Mouse (Mus musculus): Measurements from ENCODE around the gene Chfr. TPM values are rescaled to one million over a fixed set of nuclear protein-coding genes. Genes with fewer than 3 reads are reported as not detected.

The Chfr gene
- total and polyA plus RNA-seq, 2 experiments from 2014 or later, result 19.7 to 56.0 TPM

- no peak overlapping the region for H3K27ac ChIP-seq (ENCODE audit: low read depth)
- no peak for TF ChIP-seq EP300 (IDR thresholded peaks at IDR 0.05; ENCODE audit: low read depth)
- TF ChIP-seq CTCF (IDR thresholded peaks at IDR 0.05; ENCODE audit: low read depth), result no peak
- ATAC-seq (ENCODE audit: insufficient read depth, low read depth) (no peak), DNase-seq (ENCODE audit: low spot score) (no peak)
- 0 out of 2 replicates have a peak, but pooled peaks cover 7% of the 10 kb centered on the region for H3K27me3 ChIP-seq (ENCODE audit: control insufficient read depth, insufficient read depth, low read length)
- H3K4me2 ChIP-seq (ENCODE audit: low read depth, low read length), result no peak overlapping the region
- no peak overlapping the region for H3K4me3 ChIP-seq (ENCODE audit: low read depth, low read length)
- peaks cover 13% of the 10 kb centered on the region for H3K36me3 ChIP-seq (replicated peaks; ENCODE audit: control insufficient read depth, insufficient read depth, low read length)
- peaks cover 25% of the 10 kb centered on the region for H3K4me1 ChIP-seq (ENCODE audit: control insufficient read depth, insufficient read depth)
- 64% methylated on average over 1 of the region's 1 CpGs for WGBS
- no peaks in the 10 kb centered on the region for H3K9me3 ChIP-seq (replicated peaks; ENCODE audit: control insufficient read depth, low read length)
- no peak overlapping the region for H3K9ac ChIP-seq (replicated peaks; ENCODE audit: low read depth, low read length)
Observed at GRCm38 (mm10) chr5:110098991-110099477, 36.6 kb upstream of the Chfr start.

- Histone ChIP-seq H3K9me3 (replicated peaks; ENCODE audit: control insufficient read depth, low read length) (no peaks in the 10 kb centered on the region), H3K4me1 (ENCODE audit: control insufficient read depth, insufficient read depth) (peaks cover 22% of the 10 kb centered on the region), H3K4me2 (ENCODE audit: low read depth, low read length) (peak within 1 kb of the TSS; percentile 62), H3K27ac (ENCODE audit: low read depth) (no peak within 1 kb of the TSS), H3K36me3 (replicated peaks; ENCODE audit: control insufficient read depth, insufficient read depth, low read length) (peaks cover 22% of the 10 kb centered on the region), H3K4me3 (ENCODE audit: low read depth, low read length) (no peak within 1 kb of the TSS), H3K9ac (replicated peaks; ENCODE audit: low read depth, low read length) (no peak within 1 kb of the TSS), H3K27me3 (ENCODE audit: control insufficient read depth, insufficient read depth, low read length) (0 out of 2 replicates have a peak, but pooled peaks cover 7% of the 10 kb centered on the region)
- DNase-seq (ENCODE audit: low spot score) (no peak), ATAC-seq (ENCODE audit: insufficient read depth, low read depth) (no peak)
- 8% methylated on average over 25 of the region's 25 CpGs for WGBS
- no peak for TF ChIP-seq EP300 (IDR thresholded peaks at IDR 0.05; ENCODE audit: low read depth)
- TF ChIP-seq CTCF (IDR thresholded peaks at IDR 0.05; ENCODE audit: low read depth), result no peak
Observed at GRCm38 (mm10) chr5:110099656-110100580, 35.7 kb upstream of the Chfr start, which contains the start of gene Plcxd1. TSS of gene Plcxd1 (plus strand) at chr5:110099969.

GRCm38 (mm10) chr5:110100921-110101631 is 34.6 kb upstream of the Chfr start:
- H3K9me3 ChIP-seq (replicated peaks; ENCODE audit: control insufficient read depth, low read length), result no peaks in the 10 kb centered on the region
- peak overlapping the region; percentile 34 for H3K4me3 ChIP-seq (ENCODE audit: low read depth, low read length)
- H3K27ac ChIP-seq (ENCODE audit: low read depth), result no peak overlapping the region
- TF ChIP-seq EP300 (IDR thresholded peaks at IDR 0.05; ENCODE audit: low read depth), result no peak
- H3K36me3 ChIP-seq (replicated peaks; ENCODE audit: control insufficient read depth, insufficient read depth, low read length), result peaks cover 32% of the 10 kb centered on the region
- ATAC-seq (ENCODE audit: insufficient read depth, low read depth) (peak; percentile 8; the same call in 1 of the 2 replicates), DNase-seq (ENCODE audit: low spot score) (no peak)
- 0 out of 2 replicates have a peak, but pooled peaks cover 7% of the 10 kb centered on the region for H3K27me3 ChIP-seq (ENCODE audit: control insufficient read depth, insufficient read depth, low read length)
- peak overlapping the region; percentile 62 for H3K4me2 ChIP-seq (ENCODE audit: low read depth, low read length)
- peaks cover 22% of the 10 kb centered on the region for H3K4me1 ChIP-seq (ENCODE audit: control insufficient read depth, insufficient read depth)
- under 1% methylated on average over 35 of the region's 37 CpGs for WGBS
- no peak overlapping the region for H3K9ac ChIP-seq (replicated peaks; ENCODE audit: low read depth, low read length)

GRCm38 (mm10) chr5:110101716-110102347 is 33.8 kb upstream of the Chfr start:
- 0 out of 2 replicates have a peak, but pooled peaks have one; percentile 11 for ATAC-seq (ENCODE audit: insufficient read depth, low read depth)
- Histone ChIP-seq H3K36me3 (replicated peaks; ENCODE audit: control insufficient read depth, insufficient read depth, low read length) (peaks cover 38% of the 10 kb centered on the region), H3K4me3 (ENCODE audit: low read depth, low read length) (peak overlapping the region; percentile 34), H3K4me1 (ENCODE audit: control insufficient read depth, insufficient read depth) (peaks cover 26% of the 10 kb centered on the region), H3K4me2 (ENCODE audit: low read depth, low read length) (peak overlapping the region; percentile 62), H3K27me3 (ENCODE audit: control insufficient read depth, insufficient read depth, low read length) (0 out of 2 replicates have a peak, but pooled peaks cover 7% of the 10 kb centered on the region), H3K27ac (ENCODE audit: low read depth) (no peak overlapping the region), H3K9me3 (replicated peaks; ENCODE audit: control insufficient read depth, low read length) (no peaks in the 10 kb centered on the region), H3K9ac (replicated peaks; ENCODE audit: low read depth, low read length) (no peak overlapping the region)
- WGBS, result 11% methylated on average over 34 of the region's 34 CpGs
- DNase-seq (ENCODE audit: low spot score), result no peak
- no peak for TF ChIP-seq EP300 (IDR thresholded peaks at IDR 0.05; ENCODE audit: low read depth)
- no peak for TF ChIP-seq CTCF (IDR thresholded peaks at IDR 0.05; ENCODE audit: low read depth)

- no peak overlapping the region for H3K27ac ChIP-seq (ENCODE audit: low read depth)
- WGBS, result 80% methylated on average over 13 of the region's 13 CpGs
- no peak for ATAC-seq (ENCODE audit: insufficient read depth, low read depth)
- DNase-seq (ENCODE audit: low spot score), result no peak
- TF ChIP-seq EP300 (IDR thresholded peaks at IDR 0.05; ENCODE audit: low read depth), result no peak
- no peak for TF ChIP-seq CTCF (IDR thresholded peaks at IDR 0.05; ENCODE audit: low read depth)
- H3K9ac ChIP-seq (replicated peaks; ENCODE audit: low read depth, low read length), result no peak overlapping the region
- H3K4me2 ChIP-seq (ENCODE audit: low read depth, low read length), result no peak overlapping the region
- peaks cover 38% of the 10 kb centered on the region for H3K36me3 ChIP-seq (replicated peaks; ENCODE audit: control insufficient read depth, insufficient read depth, low read length)
- H3K4me3 ChIP-seq (ENCODE audit: low read depth, low read length), result no peak overlapping the region
- no peaks in the 10 kb centered on the region for H3K9me3 ChIP-seq (replicated peaks; ENCODE audit: control insufficient read depth, low read length)
- 0 out of 2 replicates have a peak, but pooled peaks cover 7% of the 10 kb centered on the region for H3K27me3 ChIP-seq (ENCODE audit: control insufficient read depth, insufficient read depth, low read length)
- peaks cover 29% of the 10 kb centered on the region for H3K4me1 ChIP-seq (ENCODE audit: control insufficient read depth, insufficient read depth)
Observed at GRCm38 (mm10) chr5:110102429-110102828, 33.2 kb upstream of the Chfr start.
